Mouse (Mus musculus) yolk sac, embryonic 10.5 days (tissue): ENCODE data around the gene Olfr15.
A peak's percentile ranks its signal among the peaks of the same experiment; 100 is the strongest.
"Not testable (repeated sequence)": the region's sequence is repeated elsewhere in the genome, so short reads cannot be mapped to it uniquely, and the experiment has no call there.

Experiments used
- DNase-seq: peaks from one replicate; pipeline ENCODE4 v3.0.0-alpha.2; 2017; ENCODE audit warnings: low spot score

Olfr15 gene

DNA sequence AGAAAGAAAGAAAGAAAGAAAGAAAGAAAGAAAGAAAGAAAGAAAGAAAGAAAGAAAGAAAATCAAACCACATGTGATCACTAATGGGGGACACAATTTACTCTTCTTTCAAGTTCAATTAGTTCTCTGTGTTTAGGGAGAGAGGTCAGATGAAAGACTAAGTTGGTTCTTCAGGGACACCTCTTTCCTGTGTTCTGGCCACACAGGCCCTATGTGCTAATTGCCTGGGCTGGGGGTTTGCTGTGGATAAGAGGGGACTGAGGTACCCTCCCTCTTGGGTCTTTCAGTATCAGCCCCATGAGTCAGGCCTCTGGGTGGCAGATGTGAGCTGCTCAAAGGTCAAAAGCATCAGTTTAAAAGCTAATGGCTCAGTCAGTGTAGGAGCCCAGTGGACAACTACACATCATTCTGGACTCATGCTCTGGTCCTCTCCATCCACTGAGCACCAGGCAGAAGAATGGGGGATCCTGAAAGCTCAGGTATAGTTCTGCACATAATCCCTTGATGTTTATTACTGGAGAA, at the start of gene Olfr15:
Olfr15 (plus strand) TSS at position 291 of the 522 bp plus-strand sequence.
- no peak for DNase-seq

GRCm38 (mm10) chr16:3781237-3781636, 49.4 kb upstream of the Olfr15 start:
- no peak for DNase-seq

DNA sequence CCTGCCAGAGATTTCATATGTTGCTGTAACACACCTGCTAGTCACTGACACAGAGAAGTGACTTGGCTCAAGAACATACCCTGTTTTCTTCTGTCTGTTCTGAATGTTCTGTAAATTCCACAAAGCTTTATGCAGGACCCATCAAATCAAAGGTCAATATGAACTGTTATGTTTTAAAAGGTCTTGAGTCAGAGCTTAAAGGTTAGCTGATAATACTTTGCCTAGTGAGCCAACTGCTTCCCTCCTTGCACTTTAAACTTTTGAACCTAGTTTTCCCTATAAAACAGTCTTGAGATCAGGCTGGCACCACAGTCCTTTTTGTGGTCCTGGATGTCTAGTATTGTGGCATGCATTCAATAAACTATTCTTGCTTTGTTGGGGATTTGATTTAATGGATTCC, 42.3 kb upstream of the Olfr15 start:
- no peak for DNase-seq

GRCm38 (mm10) chr16:3808176-3808575, 22.5 kb upstream of the Olfr15 start:
- DNase-seq, result no peak

DNA sequence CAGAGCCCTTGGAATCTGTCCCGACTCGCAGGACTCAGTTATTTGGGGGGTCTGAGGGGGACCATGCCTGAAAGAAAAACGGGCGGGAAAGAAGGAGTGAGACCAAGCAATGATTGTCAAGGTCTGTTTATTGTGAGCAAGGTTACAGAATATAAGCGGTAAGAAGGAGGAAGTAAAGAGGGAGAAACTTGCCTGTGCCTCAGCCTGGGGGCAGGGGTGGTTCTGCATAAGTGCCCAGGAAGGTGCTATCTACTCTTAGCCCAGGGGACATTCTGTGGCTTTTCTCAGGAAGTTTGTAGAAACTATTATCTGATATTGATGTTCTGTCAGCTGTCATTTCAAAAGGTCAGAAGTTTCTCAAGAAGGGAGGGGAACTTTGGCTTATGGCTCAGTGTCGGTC, 16.0 kb upstream of the Olfr15 start:
- not testable (repeated sequence) for DNase-seq

- DNase-seq, result no peak
Measured at GRCm38 (mm10) chr16:3820202-3820601, 10.5 kb upstream of the Olfr15 start.

DNA sequence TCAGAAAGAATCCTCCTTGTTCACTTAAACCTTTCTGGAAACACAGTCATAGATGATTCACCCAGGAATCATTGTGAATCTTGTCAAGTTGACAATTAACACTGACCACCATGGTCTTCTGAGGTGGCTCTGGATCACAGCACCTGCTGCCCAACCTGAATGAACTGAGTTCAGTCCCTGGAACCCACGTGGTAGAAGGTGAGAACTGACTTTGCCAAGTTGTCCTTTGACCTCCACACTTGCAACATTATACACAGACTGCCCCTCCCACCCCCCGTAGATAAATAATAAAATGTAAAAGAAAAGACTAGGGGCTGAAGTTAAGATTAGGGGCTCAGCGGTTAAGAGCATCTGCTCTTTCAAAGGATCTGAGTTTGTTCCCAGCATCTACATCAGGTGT, 2.7 kb upstream of the Olfr15 start:
- DNase-seq, result no peak

- DNase-seq, result no peak
Measured at GRCm38 (mm10) chr16:3829727-3830126, 951 bp upstream of the Olfr15 start.

- DNase-seq, result no peak
Measured at GRCm38 (mm10) chr16:3835461-3835860, 4.8 kb downstream of the Olfr15 start.

DNA sequence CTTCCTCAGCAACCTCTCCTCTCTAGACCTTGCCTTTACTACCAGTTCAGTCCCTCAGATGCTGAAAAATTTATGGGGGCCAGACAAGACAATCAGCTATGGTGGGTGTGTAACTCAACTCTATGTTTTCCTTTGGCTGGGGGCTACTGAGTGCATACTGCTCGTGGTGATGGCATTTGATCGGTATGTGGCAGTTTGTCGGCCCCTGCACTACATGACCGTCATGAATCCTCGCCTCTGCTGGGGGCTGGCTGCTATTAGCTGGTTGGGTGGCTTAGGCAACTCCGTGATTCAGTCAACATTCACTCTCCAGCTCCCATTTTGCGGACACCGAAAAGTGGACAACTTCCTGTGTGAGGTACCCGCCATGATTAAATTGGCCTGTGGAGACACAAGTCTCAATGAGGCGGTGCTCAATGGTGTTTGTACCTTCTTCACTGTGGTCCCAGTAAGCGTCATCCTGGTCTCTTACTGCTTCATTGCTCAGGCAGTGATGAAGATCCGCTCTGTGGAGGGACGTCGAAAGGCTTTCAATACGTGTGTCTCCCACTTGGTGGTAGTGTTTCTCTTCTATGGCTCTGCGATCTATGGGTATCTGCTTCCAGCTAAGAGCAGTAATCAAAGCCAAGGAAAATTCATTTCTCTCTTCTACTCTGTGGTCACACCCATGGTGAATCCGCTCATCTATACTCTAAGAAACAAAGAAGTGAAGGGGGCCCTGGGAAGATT, 8.6 kb downstream of the Olfr15 start:
- DNase-seq, result no peak

DNA sequence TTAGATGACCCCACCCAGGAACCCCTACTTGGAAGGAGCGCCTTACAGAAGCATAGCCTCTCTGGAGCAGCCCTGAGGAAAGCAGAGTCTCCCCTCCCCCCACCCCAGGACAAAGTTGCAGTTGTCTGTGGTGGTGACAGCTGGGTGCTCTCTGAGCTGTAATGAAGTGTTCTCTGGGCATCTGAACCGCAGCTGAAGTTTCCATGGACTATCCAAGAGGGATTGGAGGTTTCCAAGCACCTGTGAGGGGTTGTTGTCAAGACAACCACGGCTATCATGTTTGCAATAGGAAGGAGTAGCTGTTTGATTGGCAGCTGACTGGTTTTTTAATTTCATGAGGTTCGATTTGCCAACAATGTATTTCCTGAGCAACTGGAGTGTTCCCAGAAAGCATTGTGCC, 12.3 kb downstream of the Olfr15 start:
- peak; percentile 38 for DNase-seq

DNA sequence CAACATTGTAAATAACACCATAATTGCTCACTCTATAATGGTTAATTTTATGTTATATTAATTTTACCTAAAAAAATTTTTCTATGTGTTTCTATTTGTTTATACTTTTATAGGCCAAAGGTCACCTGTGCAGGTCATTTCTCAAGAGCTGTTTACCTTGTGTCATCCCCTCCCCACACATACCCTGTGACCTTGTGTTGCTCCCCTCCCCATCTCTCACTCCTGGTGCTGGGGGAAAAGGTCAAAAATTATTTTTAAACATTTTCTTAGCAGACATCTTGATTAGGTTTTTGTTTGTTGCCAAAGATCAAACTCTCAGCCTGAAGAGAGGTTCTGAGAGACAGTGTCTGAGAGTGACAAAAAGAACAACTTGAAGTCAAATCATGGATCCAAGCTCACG, 13.1 kb downstream of the Olfr15 start:
- DNase-seq, result peak; percentile 57

- DNase-seq, result peak; percentile 93
Measured at GRCm38 (mm10) chr16:3846711-3847518, 16.2 kb downstream of the Olfr15 start, which contains the start of gene Zfp174. TSS of gene Zfp174 (plus strand) at chr16:3847268.

DNA sequence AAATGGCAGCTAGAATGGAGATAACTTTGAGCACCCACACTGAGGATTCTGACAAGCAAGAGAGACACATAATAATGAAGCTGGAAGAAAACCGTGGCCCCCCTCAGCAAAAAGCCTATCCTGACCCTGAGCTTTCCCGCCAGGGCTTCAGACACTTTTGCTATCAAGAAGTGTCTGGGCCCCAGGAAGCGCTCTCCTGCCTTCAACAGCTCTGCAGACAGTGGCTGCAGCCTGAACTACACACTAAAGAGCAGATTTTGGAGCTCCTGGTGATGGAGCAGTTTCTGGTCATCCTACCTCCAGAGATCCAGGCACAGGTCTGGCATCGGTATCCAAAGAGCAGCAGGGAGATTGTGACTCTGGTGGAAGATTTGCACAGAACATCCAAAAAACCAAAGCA, 17.2 kb downstream of the Olfr15 start:
- DNase-seq, result no peak

DNA sequence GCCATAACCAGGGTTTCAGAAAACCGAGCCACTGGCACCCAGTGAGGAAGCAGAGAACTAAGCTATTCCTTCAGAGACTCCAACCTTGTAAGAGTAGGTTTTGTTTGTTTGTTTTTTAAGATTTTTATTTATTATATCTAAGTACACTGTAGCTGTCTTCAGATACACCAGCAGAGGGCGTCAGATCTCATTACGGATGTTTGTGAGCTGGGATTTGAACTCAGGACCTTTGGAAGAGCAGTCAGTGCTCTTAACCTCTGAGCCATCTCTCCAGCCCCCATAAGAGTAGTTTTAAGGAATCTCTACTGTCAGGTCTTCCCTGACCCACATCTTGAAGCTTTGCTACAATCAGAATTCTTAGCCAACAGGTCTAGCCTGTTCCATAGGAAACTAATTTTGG, 17.7 kb downstream of the Olfr15 start:
- DNase-seq, result no peak

GRCm38 (mm10) chr16:3851301-3851700, 20.6 kb downstream of the Olfr15 start:
- not testable (repeated sequence) for DNase-seq

GRCm38 (mm10) chr16:3852586-3852985, 21.9 kb downstream of the Olfr15 start:
- DNase-seq, result no peak

- no peak for DNase-seq
Measured at GRCm38 (mm10) chr16:3854437-3855182, 23.9 kb downstream of the Olfr15 start.

- DNase-seq, result no peak
Measured at GRCm38 (mm10) chr16:3855776-3856175, 25.1 kb downstream of the Olfr15 start.

DNA sequence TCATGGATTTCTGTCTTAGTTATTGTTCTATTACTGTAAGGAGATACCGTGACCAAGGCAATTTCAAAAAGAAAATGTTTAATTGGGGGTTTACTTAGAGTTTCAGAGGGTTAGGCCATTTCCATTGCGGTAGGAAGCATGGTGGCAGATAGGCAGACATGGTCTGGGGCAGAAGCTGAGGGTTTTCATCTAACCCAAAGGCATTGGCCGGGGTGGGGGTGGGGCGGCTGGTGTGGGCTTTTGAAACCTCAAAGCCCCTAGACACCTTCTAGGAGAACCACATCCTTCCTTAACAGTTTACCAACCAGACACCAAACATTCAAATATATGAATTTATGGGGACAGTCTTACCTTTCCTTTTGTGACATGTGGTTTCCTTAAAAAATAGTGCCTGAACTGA, 28.6 kb downstream of the Olfr15 start:
- DNase-seq, result no peak

DNA sequence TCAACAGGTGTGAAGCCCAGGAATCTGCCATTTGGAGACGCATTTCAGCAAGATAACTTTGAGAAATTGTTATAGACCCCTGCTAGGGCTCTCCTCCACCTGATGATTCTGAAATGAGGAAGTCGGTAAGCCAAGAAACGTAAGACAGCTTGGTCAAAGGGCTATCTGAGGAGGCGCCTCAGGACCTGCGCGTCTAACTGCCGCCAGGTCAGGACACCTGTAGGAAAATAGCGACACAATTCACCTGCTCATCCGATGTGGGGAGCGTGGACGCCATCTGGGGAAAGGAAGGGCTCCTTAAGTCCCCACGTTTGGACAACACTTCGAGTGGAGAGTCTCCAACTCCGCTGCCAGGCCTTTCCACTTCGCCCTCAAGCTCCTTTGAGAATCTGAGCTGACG, 41.1 kb downstream of the Olfr15 start:
- DNase-seq, result no peak
